Mouse (Mus musculus) left cerebral cortex, postnatal 25 days (tissue): ENCODE data around the gene Gse1. TPM values are rescaled to one million over a fixed set of nuclear protein-coding genes. Genes with fewer than 3 reads are reported as not detected.
A peak's percentile ranks its signal among the peaks of the same experiment; 100 is the strongest.

Experiments
- DNase-seq, 2 experiments: peaks; one replicate each; pipeline ENCODE4 v3.0.0; 2022; ENCODE audit warnings: low spot score in 2 of 2, mixed read lengths in 1 of 2
- intact Hi-C: fragments of 180-260 bp; cut with DNase I; formaldehyde crosslinking; loops from one replicate; pipeline ENCODE4 v1.15.1; 2025
- total RNA-seq, 2 experiments: library from RNA; stranded (reverse); gene quantifications; 2 replicates each; pipeline ENCODE4 v1.2.3; 2021

The Gse1 gene
- total RNA-seq, 2 experiments from 2014 or later = 74.2 to 79.4 TPM

DNA sequence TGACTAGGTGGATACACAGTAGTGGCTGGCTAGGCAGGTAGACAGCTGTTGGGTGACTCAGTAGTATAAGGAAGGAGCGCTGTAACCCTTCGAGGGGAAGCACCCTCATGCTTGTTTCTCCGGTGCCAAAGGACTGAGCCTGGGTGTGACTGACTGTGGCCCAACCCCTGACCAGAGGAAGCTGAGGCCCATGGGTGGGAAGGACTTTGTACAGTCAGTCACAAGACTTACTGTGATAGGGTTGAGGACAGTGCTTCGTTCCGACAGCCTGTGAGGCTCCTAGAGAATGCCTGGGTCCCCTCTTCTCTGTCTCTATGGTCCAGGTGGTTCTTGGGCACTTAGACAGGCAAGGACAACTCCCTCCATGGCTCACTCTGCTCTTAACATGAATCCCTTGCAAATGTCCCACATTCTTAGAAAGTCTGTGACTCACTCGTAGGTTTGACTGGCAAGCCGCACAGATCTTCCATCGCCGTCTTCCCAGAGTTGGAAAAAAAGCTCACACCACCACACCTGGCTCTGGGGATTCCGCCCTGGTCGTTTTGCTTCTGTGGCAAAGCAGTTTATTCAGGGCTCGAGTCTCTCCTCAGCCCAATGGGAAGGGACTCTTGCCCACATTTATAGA, 177.9 kb downstream of the Gse1 start:
- peak in 1 of 2 experiments; percentile 53 for DNase-seq
- intact Hi-C loops = no loop called here

DNA sequence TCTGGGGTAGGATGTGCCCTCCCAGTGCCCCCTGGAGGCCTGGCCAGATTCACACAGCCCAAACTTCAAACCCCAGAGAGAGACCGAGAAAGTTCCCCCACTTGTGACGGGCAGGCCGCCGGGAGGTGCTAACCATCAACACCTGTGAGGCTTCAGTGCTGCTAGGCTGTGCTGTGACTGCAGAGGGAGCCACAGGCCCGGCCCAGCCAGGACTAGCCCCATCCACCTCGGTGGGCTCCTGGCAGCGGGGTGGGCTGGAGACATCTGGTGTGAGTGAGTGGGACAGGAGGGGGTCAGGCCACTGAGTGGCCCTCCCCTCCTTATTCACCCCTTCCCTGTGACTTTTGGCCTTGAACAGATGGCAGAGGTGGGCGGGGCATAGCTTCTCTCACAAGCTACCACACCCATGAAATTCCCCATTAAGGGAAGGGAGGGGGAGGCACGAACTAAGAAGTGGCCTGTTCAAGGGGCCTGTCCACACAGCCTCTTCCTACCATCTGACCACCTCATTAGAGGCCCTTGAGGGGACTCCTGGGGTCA, 179.5 kb downstream of the Gse1 start:
- intact Hi-C loops = no loop called here
- DNase-seq = no peak

DNA sequence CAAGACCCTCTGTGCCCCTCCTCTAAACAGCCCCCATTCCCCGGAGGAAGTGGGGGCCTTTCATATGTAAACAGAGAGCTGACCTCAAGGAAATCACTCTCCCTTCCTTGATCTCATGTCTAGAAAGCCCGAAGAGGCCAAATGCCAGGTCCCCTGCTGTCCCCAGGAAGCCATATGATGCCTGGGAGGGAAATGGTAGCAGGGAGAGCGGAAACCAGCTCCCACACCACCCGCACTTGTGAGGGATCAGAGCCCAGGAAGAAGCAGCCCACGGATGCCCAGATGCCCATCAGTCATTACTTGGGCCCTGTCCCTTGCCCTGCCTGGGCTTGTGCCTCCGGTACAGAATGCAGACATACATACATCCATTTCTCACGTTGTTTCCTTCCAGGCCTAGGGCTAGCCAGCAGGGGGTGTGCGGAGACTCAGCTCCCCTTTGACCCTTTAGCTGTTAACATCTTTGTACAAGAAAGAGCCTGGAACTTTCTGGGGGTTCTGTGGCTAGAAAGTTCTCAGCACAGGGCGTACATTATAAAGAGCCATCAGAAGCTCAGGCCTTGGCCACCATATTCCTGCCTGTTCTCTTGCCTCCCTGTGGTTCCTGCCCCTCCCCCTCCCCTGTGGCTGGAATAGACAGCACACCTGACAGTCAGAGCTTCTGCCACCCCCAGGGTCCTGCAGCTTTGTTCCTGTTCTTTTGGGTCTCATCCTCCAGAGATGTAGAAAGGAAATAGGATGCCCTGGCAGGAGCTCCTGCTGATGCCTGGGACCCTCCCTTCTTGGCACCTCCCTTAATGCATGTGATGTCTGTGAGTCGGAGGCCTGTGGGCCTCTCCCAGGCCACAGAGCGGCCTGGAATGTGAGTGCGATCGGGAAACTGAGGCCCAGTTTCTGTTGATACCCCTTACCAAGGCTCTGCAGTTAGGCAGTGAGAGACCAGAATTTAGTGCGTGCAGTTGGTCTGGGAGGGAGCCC, 180.3 kb downstream of the Gse1 start:
- intact Hi-C loops = no loop called here

DNA sequence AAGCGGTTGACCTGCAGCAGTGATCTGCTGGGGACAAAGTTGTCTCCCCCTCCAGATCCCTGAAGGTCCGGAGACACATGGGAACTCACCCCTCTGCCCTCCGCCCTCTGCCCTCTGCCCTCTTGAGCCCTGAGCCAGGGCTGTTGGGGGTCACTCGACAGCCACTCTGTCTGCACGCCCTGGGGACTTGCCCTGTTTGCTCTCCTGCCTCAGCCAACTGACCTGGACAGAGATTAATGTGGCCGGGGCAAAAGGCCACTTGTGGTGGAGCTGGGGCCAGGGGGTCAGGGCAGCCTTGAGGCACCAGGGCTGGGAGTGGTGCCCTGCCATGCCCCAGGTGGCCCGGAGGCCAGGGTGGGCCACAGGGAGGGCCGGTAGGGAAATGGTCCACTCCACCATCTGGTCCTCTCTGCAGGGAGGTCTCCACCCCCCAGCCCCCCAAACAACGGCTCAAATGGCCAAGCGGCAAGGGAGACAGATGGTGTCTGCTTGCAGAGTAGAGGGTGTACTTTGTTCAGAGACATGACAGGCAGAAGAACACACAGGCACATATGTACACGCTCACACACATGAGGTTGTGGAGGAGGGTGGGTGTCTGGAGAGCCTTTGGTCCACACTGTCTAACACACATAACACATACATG, 181.2 kb downstream of the Gse1 start:
- intact Hi-C loops = loop anchor here (5.0 kb wide), 1 partner anchor 128 kb away; no protein-coding TSS in a partner anchor
- DNase-seq = no peak

More for the DNA sequence above, 180.3 kb downstream of the Gse1 start:
- DNase-seq = no peak

DNA sequence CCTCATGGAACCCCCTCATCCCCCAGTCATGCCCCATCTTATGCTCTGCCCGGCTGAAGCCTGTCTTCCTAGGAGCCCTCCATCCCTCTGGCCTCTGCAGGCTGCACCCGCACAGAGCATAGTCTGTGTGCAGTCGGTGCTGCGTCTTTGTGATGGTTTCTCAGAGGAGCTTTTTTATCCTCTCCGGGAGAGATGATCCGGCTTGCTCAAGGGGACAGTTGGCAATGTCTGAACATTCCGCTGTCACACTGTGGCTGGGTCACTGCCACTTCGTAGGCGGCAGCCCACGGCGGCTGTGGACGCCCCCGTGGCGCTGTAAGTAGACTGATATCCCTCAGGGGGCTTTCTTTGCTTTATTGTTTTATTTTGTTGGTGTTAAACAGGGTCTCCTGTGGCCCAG, 182.8 kb downstream of the Gse1 start:
- intact Hi-C loops = loop anchor here (5.0 kb wide), 1 partner anchor 126 kb away; no protein-coding TSS in a partner anchor
- no peak for DNase-seq

DNA sequence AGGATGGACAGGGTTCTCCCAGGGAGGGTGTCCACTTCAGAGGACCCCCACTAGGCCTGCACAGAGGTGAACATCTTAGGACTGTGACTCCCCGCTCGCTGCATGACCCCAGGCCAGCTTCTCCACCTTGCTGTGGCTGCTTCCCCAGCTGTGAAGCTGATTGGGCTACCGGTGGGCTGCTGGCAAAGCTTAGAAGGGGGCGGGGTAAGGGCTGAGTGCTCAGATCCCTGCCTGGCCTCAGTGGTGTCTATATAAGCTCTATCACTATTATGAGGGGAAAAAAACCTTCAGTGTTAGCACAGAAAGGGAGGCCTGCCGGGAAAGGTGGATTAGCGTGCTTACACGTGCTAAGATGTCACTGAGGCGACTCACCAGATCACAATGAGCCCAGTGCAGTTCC, 183.6 kb downstream of the Gse1 start:
- intact Hi-C loops = loop anchor here (5.0 kb wide), 1 partner anchor 125 kb away; no protein-coding TSS in a partner anchor
- no peak for DNase-seq

DNA sequence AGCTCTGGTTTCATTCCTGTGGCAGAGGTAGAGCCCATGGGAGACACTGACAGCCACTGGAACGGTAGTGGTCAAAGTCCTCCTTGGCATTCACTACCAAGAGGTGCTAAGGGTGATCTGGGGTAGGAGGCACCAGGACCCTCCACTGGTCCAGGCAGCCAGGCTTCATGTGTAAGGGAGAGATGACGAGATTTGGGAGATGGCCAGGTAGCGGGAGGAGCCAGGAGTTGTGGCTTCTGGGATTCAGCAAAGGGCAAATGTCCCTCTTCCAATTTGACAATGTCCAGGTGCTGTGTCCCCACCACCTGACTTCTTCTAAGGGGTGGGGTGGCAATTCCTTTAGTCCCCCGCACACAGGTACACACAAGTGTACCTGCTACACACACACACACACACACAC, 184.1 kb downstream of the Gse1 start:
- intact Hi-C loops = loop anchor here (5.0 kb wide), 1 partner anchor 125 kb away; no protein-coding TSS in a partner anchor

DNA sequence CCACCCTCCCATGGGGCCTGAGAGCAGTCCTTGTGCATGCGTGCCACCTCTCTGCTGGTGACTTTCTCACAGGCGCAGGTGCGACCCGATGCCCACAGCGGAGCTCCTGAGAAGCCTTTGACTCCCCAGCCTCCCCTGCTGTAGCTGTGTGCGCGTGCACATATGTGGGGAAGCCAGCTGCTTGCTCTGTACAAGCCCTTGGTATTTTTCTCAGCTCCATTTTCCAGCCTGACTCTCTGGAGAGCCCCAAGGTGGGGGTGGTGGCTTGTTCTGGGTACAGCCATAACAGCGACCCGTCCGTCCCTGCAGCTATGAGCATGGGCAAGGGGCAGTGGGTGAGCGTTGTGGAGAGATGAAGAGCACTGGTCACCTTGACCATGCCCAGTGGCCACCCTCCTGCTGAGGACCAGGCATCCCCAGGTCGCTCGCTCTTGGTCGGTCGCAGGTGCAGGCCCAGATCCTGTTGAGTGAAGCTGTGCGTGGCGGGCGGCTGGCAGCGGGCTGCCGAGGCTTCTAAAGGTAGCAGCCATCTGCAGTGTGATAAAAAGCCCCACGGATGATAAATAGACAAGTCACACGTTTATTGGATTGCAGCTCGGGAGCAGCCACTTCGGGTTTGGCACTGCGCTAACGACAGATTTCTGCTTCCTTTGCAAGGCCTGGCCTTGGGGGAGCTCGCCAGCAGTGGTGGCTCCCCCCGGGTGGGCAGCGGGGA, 184.8 kb downstream of the Gse1 start:
- intact Hi-C loops = loop anchor here (5.0 kb wide), 1 partner anchor 124 kb away; no protein-coding TSS in a partner anchor
- DNase-seq = peak; percentile 59 to 88

More for the DNA sequence above, 184.1 kb downstream of the Gse1 start:
- no peak for DNase-seq

DNA sequence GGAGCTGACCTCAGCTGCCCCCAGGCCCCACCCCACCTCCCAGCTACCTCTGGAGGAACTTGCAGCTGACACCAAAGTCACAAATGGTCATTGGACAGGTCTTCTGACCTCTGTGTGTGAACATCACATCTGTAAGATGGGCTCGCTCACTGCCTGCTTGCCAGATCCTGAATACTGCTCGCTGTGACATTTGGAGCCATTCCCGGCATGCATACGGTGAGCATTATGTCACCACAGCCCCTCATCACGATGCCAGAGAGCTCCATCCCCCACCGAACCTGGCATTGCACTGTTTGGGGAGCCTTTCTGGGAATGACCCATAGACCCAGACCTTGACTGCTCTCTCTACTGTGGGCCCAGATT, 185.4 kb downstream of the Gse1 start:
- no peak for DNase-seq
- intact Hi-C loops = loop anchor here (5.0 kb wide), 1 partner anchor 124 kb away; no protein-coding TSS in a partner anchor

DNA sequence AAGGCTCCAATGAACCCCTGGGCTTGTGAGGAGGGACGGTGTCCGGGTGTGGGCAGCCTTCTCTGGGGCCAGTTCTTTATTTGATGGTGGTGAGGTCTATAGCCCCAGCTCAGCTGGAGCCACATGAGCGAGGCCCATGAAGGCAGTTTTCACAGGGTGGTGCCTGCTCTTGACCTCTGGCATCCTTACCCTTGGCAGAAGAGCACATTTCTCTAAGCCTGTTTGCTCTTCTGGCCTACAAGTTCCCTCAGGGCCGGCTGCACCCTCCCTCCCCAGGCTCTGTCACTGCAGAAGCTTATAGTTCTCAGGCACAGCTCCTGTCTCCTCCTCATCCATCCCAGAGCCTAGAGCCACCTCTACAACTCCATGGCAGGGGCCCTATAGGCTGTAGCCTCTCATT, 186.0 kb downstream of the Gse1 start:
- intact Hi-C loops = loop anchor here (5.0 kb wide), 1 partner anchor 123 kb away; no protein-coding TSS in a partner anchor
- no peak for DNase-seq

DNA sequence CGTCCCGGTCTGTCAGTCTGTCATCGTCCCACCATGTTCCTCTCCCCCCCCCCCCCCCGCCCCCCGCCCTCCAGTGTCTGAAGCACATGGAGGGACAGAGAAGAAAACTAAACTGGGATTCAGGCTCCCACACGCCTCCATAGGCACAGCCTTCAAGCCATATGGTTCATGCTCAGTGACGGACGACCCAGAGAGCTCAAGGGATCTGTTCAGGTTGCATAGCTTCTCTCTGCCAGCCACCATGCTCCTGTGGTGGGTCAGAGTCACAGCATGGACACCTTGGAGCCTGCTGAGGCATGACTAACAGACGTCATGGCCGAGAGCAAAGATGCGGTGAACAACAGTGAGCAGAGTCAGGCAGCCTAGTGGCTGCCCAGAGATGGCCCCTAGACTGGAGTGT, 187.2 kb downstream of the Gse1 start:
- intact Hi-C loops = loop anchor here (5.0 kb wide), 1 partner anchor 72 kb away; no protein-coding TSS in a partner anchor

DNA sequence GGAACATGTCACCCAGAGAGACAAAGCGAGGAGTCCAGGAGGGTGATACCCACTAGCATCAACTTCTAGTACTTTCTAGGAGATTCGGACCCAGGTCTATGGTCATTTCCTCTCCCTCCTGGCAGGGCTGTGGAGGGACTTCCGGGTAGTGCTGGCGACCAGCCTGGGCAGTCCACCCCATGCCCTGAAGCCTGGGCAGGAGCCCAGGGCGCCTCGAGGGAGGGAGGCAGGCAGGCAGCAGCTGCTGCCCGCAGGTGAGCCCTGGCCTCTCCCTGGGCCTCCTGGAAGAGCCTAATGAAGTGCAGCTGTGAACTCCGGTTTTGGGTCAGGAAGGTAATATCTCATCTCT, 187.9 kb downstream of the Gse1 start:
- intact Hi-C loops = loop anchor here (5.0 kb wide), 1 partner anchor 71 kb away; no protein-coding TSS in a partner anchor
- no peak for DNase-seq

More for the DNA sequence above, 187.2 kb downstream of the Gse1 start:
- DNase-seq = peak in 1 of 2 experiments; percentile 51

DNA sequence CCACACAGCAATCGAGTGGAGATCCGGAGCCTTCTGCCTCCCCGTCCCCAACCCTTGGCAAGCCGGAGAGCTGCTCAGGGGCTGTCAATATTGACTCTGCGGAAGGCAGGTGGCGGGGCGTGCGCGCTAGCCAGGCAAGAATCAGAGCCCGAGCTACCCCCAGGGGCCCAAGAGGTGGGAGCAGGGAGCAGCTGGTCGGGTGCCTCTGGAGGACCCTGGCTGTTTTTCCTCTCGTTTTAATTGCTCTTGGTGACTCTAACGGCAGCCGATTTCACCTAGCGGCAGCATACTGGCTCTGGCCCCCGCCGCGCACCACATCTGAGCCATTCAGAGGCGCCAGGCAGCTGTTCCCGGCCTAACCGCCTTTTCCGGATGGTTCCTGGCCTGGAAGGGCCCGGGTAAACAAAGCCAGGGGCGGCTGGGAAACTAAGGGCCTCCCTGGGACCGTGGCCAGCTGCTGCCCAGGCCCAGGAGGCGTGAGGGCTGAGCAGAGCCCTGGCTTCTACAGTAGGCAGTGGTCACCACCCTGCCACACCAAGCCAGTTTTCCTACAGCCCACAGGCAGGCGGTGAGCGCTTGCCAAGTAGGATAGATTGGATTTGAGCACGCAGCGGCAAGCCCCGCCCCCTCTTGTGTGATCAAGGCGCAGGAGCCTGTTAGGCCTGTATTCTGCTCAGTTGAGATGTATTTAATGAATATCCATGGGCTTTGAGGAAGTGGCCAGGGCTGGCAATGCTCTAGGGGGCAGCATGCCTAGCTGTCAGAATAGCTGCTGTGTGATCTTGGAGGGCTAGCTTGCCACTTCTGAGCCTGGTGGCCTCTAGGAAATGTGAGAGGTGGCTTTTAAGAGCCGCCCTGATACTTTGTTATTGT, 188.5 kb downstream of the Gse1 start:
- DNase-seq = peak; percentile 56 to 59
- intact Hi-C loops = loop anchor here (5.0 kb wide), 1 partner anchor 71 kb away; no protein-coding TSS in a partner anchor

DNA sequence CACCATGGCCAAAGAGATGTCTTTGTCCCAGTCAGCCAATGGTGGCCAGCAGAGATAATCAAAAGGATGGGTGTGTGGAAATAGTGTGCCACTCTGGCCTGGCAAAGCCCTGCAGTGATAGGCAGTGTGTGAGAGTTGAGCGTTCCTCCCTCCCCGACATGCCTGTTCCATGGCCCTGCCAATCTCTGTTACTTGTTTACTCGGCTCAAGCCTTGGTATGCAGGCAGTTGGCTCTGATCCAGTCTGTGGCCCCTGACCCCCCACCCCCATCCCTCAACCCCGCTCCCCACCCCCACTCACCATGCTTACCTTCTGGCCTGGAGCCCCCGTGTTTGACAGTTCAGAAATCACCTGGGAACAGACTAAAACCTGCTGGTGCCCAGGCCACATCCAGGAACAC, 189.9 kb downstream of the Gse1 start:
- no peak for DNase-seq
- intact Hi-C loops = loop anchor here (5.0 kb wide), 1 partner anchor 69 kb away; no protein-coding TSS in a partner anchor

DNA sequence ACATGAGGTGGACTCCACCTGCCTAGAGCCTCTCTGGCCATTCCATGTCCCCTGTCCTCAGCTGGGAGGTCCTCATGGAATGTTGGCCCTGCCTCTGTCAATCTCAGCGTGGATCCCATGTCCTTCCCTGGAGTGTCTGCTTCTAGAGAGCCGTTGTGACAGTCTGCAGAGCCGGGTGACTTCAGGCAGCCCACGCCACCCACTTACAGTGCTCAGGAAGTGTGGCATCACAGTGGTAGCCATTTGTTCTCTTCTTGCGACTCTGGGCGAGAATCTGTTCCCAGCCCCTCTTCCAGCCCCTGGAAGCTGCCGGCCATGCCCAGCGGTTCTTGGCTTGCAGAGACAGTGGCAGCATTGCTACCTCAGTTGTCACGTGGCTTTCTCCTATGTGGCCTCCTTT, 191.4 kb downstream of the Gse1 start:
- intact Hi-C loops = loop anchor here (5.0 kb wide), 1 partner anchor 68 kb away; no protein-coding TSS in a partner anchor
- DNase-seq = peak in 1 of 2 experiments; percentile 64

DNA sequence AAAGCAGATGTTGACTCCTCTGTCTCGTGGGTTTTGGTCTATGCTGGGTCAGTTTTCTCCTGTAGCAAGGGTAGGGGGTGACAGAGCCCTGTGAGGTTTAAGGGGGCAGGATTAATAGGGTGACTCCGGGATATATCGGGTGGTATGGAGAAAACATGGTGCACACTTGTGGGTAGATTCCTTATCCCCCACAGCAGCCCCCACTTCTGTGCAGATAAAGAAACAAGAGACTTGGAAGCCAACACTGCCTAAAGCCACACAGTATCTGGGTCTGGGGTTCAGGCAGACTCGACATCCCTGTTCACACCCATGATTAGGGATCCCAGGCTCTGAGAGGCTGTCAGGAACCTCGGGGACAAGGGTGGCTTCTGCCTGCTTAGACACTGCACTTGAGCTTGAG, 192.0 kb downstream of the Gse1 start:
- intact Hi-C loops = no loop called here

DNA sequence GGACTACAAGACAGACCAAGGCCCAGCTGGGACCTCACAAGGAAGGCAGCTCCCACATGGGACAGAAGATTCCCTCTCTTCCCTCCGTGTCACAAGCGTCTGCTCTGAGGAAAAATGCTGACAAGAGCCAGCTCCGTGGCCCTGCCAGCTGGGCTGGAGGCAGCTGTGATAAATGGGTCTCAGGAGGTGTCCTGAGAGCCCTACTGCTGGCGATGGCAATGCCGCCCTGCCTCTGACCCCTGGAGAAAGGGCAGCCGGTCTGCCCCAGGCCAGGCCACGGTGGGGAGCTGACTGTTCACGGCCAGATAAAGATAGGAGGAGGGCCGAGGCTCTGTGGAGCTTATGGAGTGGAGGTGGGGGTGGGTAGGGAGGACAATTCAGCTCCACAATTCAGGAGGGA, 193.4 kb downstream of the Gse1 start:
- DNase-seq = no peak
- intact Hi-C loops = no loop called here

More for the DNA sequence above, 192.0 kb downstream of the Gse1 start:
- no peak for DNase-seq

DNA sequence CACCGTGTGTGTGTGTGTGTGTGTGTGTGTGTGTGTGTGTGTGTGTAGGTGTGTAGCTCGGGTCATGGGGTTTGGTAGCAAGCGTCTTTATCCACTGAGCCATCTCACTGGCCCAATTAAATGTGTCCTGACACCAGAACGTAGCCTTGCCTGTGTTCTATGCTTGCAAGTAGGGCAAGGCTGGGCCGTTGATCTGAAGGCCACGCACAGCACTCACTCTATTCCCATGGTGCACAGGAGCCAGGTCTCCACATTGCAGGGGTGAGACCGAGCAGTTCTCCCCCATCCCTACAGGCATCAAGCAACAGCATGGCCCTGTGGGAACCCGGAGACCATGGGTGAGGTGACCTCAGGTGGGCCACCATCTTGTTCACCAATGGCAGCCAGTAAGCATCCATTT, 194.0 kb downstream of the Gse1 start:
- intact Hi-C loops = no loop called here
- no peak for DNase-seq
